Mouse (Mus musculus): Measurements from ENCODE around the gene Chrm5. TPM values are rescaled to one million over a fixed set of nuclear protein-coding genes. Genes with fewer than 3 reads are reported as not detected.

The Chrm5 gene
- polyA plus RNA-seq, 1 experiment from 2014 or later: 1.5 TPM

- 72% methylated on average over 11 of the region's 11 CpGs for WGBS
- H3K4me2 ChIP-seq (ENCODE audit: low read depth, low read length): no peak overlapping the region
- no peaks in the 10 kb centered on the region for H3K27me3 ChIP-seq (ENCODE audit: control insufficient read depth, insufficient read depth, low read length)
- ATAC-seq (ENCODE audit: low read depth): no peak
- peaks cover 6% of the 10 kb centered on the region; the same call in 1 of the 2 replicates for H3K4me1 ChIP-seq (ENCODE audit: control insufficient read depth, insufficient read depth, low read length)
- H3K9ac ChIP-seq (replicated peaks; ENCODE audit: low read depth, low read length): no peak overlapping the region
- no peak overlapping the region for H3K4me3 ChIP-seq (ENCODE audit: low read depth, low read length)
- no peaks in the 10 kb centered on the region for H3K9me3 ChIP-seq (ENCODE audit: control insufficient read depth, low read length)
- H3K27ac ChIP-seq (ENCODE audit: low read depth, low read length): no peak overlapping the region
- H3K36me3 ChIP-seq (ENCODE audit: control insufficient read depth, insufficient read depth, low read length): no peaks in the 10 kb centered on the region
Observed at GRCm38 (mm10) chr2:112490483-112491196, 10.1 kb upstream of the Chrm5 start.

GRCm38 (mm10) chr2:112484886-112485285 lies 4.3 kb upstream of the Chrm5 start:
- no peak for ATAC-seq (ENCODE audit: low read depth)
- Histone ChIP-seq H3K9me3 (ENCODE audit: control insufficient read depth, low read length) (no peaks in the 10 kb centered on the region), H3K36me3 (ENCODE audit: control insufficient read depth, insufficient read depth, low read length) (no peaks in the 10 kb centered on the region), H3K9ac (replicated peaks; ENCODE audit: low read depth, low read length) (no peak overlapping the region), H3K27ac (ENCODE audit: low read depth, low read length) (no peak overlapping the region), H3K4me1 (ENCODE audit: control insufficient read depth, insufficient read depth, low read length) (no peaks in the 10 kb centered on the region), H3K27me3 (ENCODE audit: control insufficient read depth, insufficient read depth, low read length) (no peaks in the 10 kb centered on the region), H3K4me3 (ENCODE audit: low read depth, low read length) (no peak overlapping the region), H3K4me2 (ENCODE audit: low read depth, low read length) (no peak overlapping the region)
- WGBS: 83% methylated on average over 2 of the region's 2 CpGs

- H3K4me3 ChIP-seq (ENCODE audit: low read depth, low read length): no peak overlapping the region
- H3K4me2 ChIP-seq (ENCODE audit: low read depth, low read length): no peak overlapping the region
- no peak overlapping the region for H3K9ac ChIP-seq (replicated peaks; ENCODE audit: low read depth, low read length)
- no peaks in the 10 kb centered on the region for H3K4me1 ChIP-seq (ENCODE audit: control insufficient read depth, insufficient read depth, low read length)
- 75% methylated on average over 2 of the region's 2 CpGs for WGBS
- no peaks in the 10 kb centered on the region for H3K27me3 ChIP-seq (ENCODE audit: control insufficient read depth, insufficient read depth, low read length)
- no peak overlapping the region for H3K27ac ChIP-seq (ENCODE audit: low read depth, low read length)
- no peaks in the 10 kb centered on the region for H3K36me3 ChIP-seq (ENCODE audit: control insufficient read depth, insufficient read depth, low read length)
- ATAC-seq (ENCODE audit: low read depth): no peak
- H3K9me3 ChIP-seq (ENCODE audit: control insufficient read depth, low read length): no peaks in the 10 kb centered on the region
Observed at GRCm38 (mm10) chr2:112483334-112483651, 2.7 kb upstream of the Chrm5 start.

- ATAC-seq (ENCODE audit: low read depth): no peak
- H3K27ac ChIP-seq (ENCODE audit: low read depth, low read length): no peak overlapping the region
- no peaks in the 10 kb centered on the region for H3K36me3 ChIP-seq (ENCODE audit: control insufficient read depth, insufficient read depth, low read length)
- no peak overlapping the region for H3K4me3 ChIP-seq (ENCODE audit: low read depth, low read length)
- no peak overlapping the region for H3K9ac ChIP-seq (replicated peaks; ENCODE audit: low read depth, low read length)
- no peaks in the 10 kb centered on the region for H3K27me3 ChIP-seq (ENCODE audit: control insufficient read depth, insufficient read depth, low read length)
- H3K9me3 ChIP-seq (ENCODE audit: control insufficient read depth, low read length): no peaks in the 10 kb centered on the region
- H3K4me1 ChIP-seq (ENCODE audit: control insufficient read depth, insufficient read depth, low read length): no peaks in the 10 kb centered on the region
- 82% methylated on average over 5 of the region's 5 CpGs for WGBS
- H3K4me2 ChIP-seq (ENCODE audit: low read depth, low read length): no peak overlapping the region
Observed at GRCm38 (mm10) chr2:112482533-112483333, 2.2 kb upstream of the Chrm5 start.

GRCm38 (mm10) chr2:112481564-112481963 lies 995 bp upstream of the Chrm5 start:
- Histone ChIP-seq H3K27me3 (ENCODE audit: control insufficient read depth, insufficient read depth, low read length) (no peaks in the 10 kb centered on the region), H3K9me3 (ENCODE audit: control insufficient read depth, low read length) (no peaks in the 10 kb centered on the region), H3K4me1 (ENCODE audit: control insufficient read depth, insufficient read depth, low read length) (no peaks in the 10 kb centered on the region), H3K27ac (ENCODE audit: low read depth, low read length) (no peak overlapping the region), H3K36me3 (ENCODE audit: control insufficient read depth, insufficient read depth, low read length) (no peaks in the 10 kb centered on the region), H3K9ac (replicated peaks; ENCODE audit: low read depth, low read length) (no peak overlapping the region), H3K4me3 (ENCODE audit: low read depth, low read length) (no peak overlapping the region), H3K4me2 (ENCODE audit: low read depth, low read length) (no peak overlapping the region)
- peak; percentile 63; the same call in 1 of the 2 replicates for ATAC-seq (ENCODE audit: low read depth)
- 0% methylated on average over 2 of the region's 2 CpGs for WGBS

GRCm38 (mm10) chr2:112476554-112476953 lies 4.0 kb downstream of the Chrm5 start:
- Histone ChIP-seq H3K9ac (replicated peaks; ENCODE audit: low read depth, low read length) (no peak overlapping the region), H3K4me2 (ENCODE audit: low read depth, low read length) (no peak overlapping the region), H3K27me3 (ENCODE audit: control insufficient read depth, insufficient read depth, low read length) (no peaks in the 10 kb centered on the region), H3K4me3 (ENCODE audit: low read depth, low read length) (no peak overlapping the region), H3K36me3 (ENCODE audit: control insufficient read depth, insufficient read depth, low read length) (no peaks in the 10 kb centered on the region), H3K4me1 (ENCODE audit: control insufficient read depth, insufficient read depth, low read length) (no peaks in the 10 kb centered on the region), H3K27ac (ENCODE audit: low read depth, low read length) (no peak overlapping the region), H3K9me3 (ENCODE audit: control insufficient read depth, low read length) (no peaks in the 10 kb centered on the region)
- 84% methylated on average over 6 of the region's 6 CpGs for WGBS
- ATAC-seq (ENCODE audit: low read depth): no peak

GRCm38 (mm10) chr2:112474997-112475724 lies 5.4 kb downstream of the Chrm5 start:
- Histone ChIP-seq H3K9ac (replicated peaks; ENCODE audit: low read depth, low read length) (no peak overlapping the region), H3K27me3 (ENCODE audit: control insufficient read depth, insufficient read depth, low read length) (no peaks in the 10 kb centered on the region), H3K4me3 (ENCODE audit: low read depth, low read length) (no peak overlapping the region), H3K4me2 (ENCODE audit: low read depth, low read length) (no peak overlapping the region), H3K27ac (ENCODE audit: low read depth, low read length) (no peak overlapping the region), H3K36me3 (ENCODE audit: control insufficient read depth, insufficient read depth, low read length) (no peaks in the 10 kb centered on the region), H3K9me3 (ENCODE audit: control insufficient read depth, low read length) (no peaks in the 10 kb centered on the region), H3K4me1 (ENCODE audit: control insufficient read depth, insufficient read depth, low read length) (no peaks in the 10 kb centered on the region)
- ATAC-seq (ENCODE audit: low read depth): no peak
- 83% methylated on average over 5 of the region's 5 CpGs for WGBS

- H3K36me3 ChIP-seq (ENCODE audit: control insufficient read depth, insufficient read depth, low read length): peaks cover 3% of the 10 kb centered on the region; the same call in 1 of the 2 replicates
- no peak overlapping the region for H3K4me2 ChIP-seq (ENCODE audit: low read depth, low read length)
- no peaks in the 10 kb centered on the region for H3K27me3 ChIP-seq (ENCODE audit: control insufficient read depth, insufficient read depth, low read length)
- no peaks in the 10 kb centered on the region for H3K9me3 ChIP-seq (ENCODE audit: control insufficient read depth, low read length)
- H3K9ac ChIP-seq (replicated peaks; ENCODE audit: low read depth, low read length): no peak overlapping the region
- no peak for ATAC-seq (ENCODE audit: low read depth)
- WGBS: 89% methylated on average over 2 of the region's 2 CpGs
- H3K27ac ChIP-seq (ENCODE audit: low read depth, low read length): no peak overlapping the region
- no peak overlapping the region for H3K4me3 ChIP-seq (ENCODE audit: low read depth, low read length)
- H3K4me1 ChIP-seq (ENCODE audit: control insufficient read depth, insufficient read depth, low read length): no peaks in the 10 kb centered on the region
Observed at GRCm38 (mm10) chr2:112472076-112472475, 8.5 kb downstream of the Chrm5 start.

GRCm38 (mm10) chr2:112470961-112471381 lies 9.6 kb downstream of the Chrm5 start:
- Histone ChIP-seq H3K4me2 (ENCODE audit: low read depth, low read length) (no peak overlapping the region), H3K27me3 (ENCODE audit: control insufficient read depth, insufficient read depth, low read length) (no peaks in the 10 kb centered on the region), H3K36me3 (ENCODE audit: control insufficient read depth, insufficient read depth, low read length) (peaks cover 6% of the 10 kb centered on the region; the same call in 1 of the 2 replicates), H3K9ac (replicated peaks; ENCODE audit: low read depth, low read length) (no peak overlapping the region), H3K27ac (ENCODE audit: low read depth, low read length) (no peak overlapping the region), H3K4me1 (ENCODE audit: control insufficient read depth, insufficient read depth, low read length) (no peaks in the 10 kb centered on the region), H3K4me3 (ENCODE audit: low read depth, low read length) (no peak overlapping the region), H3K9me3 (ENCODE audit: control insufficient read depth, low read length) (no peaks in the 10 kb centered on the region)
- 85% methylated on average over 5 of the region's 5 CpGs for WGBS
- no peak for ATAC-seq (ENCODE audit: low read depth)
